In genomic region chr11:89481084-89481483, GRCm38 (mm10) we compare ENCODE assay signal across 35 mouse cellular contexts.
"Had no signal": no experiment of that assay in that cellular context is flagged by ENCODE, and none has a peak within 500 bp of the region (broad histone marks: within the 10 kb centered on the region; RNA-seq: fewer than 3 reads in every experiment).

No protein-coding gene starts in this region.

- H3K4me3 ChIP-seq: heart, embryonic 10.5 days; heart, embryonic 12.5 days; heart, embryonic 13.5 days; heart, embryonic 15.5 days; hindbrain, embryonic 10.5 days; hindbrain, embryonic 12.5 days; hindbrain, embryonic 13.5 days; hindbrain, embryonic 15.5 days; intestine, embryonic 15.5 days; kidney, embryonic 15.5 days; layer of hippocampus, adult 2 months had no signal

- H3K4me1 ChIP-seq: heart, embryonic 12.5 days; heart, embryonic 13.5 days; heart, embryonic 15.5 days; hindbrain, embryonic 13.5 days; hindbrain, embryonic 15.5 days; intestine, embryonic 15.5 days; kidney, embryonic 15.5 days had no signal

- ATAC-seq: hindbrain, embryonic 16.5 days; hindbrain, postnatal 0 days; inflammation-experienced regulatory T-cells, adult 6 months; intestine, embryonic 15.5 days; intestine, embryonic 16.5 days; intestine, postnatal 0 days had no signal

- H3K27me3 ChIP-seq: heart, embryonic 12.5 days; heart, embryonic 13.5 days; heart, embryonic 15.5 days; hindbrain, embryonic 12.5 days; hindbrain, embryonic 13.5 days; hindbrain, embryonic 15.5 days; intestine, embryonic 15.5 days; kidney, embryonic 15.5 days had no signal

- H3K9me3 ChIP-seq: heart, embryonic 10.5 days; heart, embryonic 12.5 days; heart, embryonic 13.5 days; heart, embryonic 15.5 days; hindbrain, embryonic 10.5 days; hindbrain, embryonic 12.5 days; hindbrain, embryonic 13.5 days; hindbrain, embryonic 15.5 days; intestine, embryonic 15.5 days; kidney, embryonic 15.5 days had no signal

- H3K4me2 ChIP-seq: heart, embryonic 11.5 days; heart, embryonic 12.5 days; heart, embryonic 13.5 days; heart, embryonic 15.5 days; hindbrain, embryonic 12.5 days; hindbrain, embryonic 13.5 days; hindbrain, embryonic 14.5 days; hindbrain, embryonic 15.5 days; intestine, embryonic 15.5 days; kidney, embryonic 15.5 days had no signal

- H3K27ac ChIP-seq: heart, embryonic 10.5 days; heart, embryonic 13.5 days; heart, embryonic 15.5 days; hindbrain, embryonic 10.5 days; hindbrain, embryonic 12.5 days; hindbrain, embryonic 13.5 days; hindbrain, embryonic 14.5 days; hindbrain, embryonic 15.5 days; hindbrain, postnatal 0 days; intestine, embryonic 15.5 days; kidney, embryonic 15.5 days; kidney, postnatal 0 days; layer of hippocampus, adult 2 months had no signal

- DNase-seq: heart, postnatal 10 days; heart, postnatal 14 days; heart, postnatal 36 days; heart, postnatal 4 days; kidney, adult 11 months; kidney, adult 18-20 months; kidney, adult 2 months; kidney, adult 8-10 months; kidney, adult 9 months; kidney, postnatal 10 days; kidney, postnatal 14 days; kidney, postnatal 25 days; kidney, postnatal 36 days; kidney, postnatal 4 days; layer of hippocampus, adult 9-11 months; layer of hippocampus, postnatal 36 days had no signal

- H3K36me3 ChIP-seq: heart, embryonic 10.5 days; heart, embryonic 12.5 days; heart, embryonic 13.5 days; heart, embryonic 15.5 days; hindbrain, embryonic 10.5 days; hindbrain, embryonic 12.5 days; hindbrain, embryonic 13.5 days; hindbrain, embryonic 15.5 days; intestine, embryonic 15.5 days; kidney, embryonic 15.5 days had no signal

- H3K9ac ChIP-seq: heart, embryonic 12.5 days; heart, embryonic 13.5 days; heart, embryonic 15.5 days; hindbrain, embryonic 12.5 days; hindbrain, embryonic 13.5 days; hindbrain, embryonic 14.5 days; hindbrain, embryonic 15.5 days; intestine, embryonic 15.5 days; kidney, embryonic 15.5 days had no signal
